Mouse (Mus musculus) brain, adult 2 months (tissue): Measurements from ENCODE around the gene Scaf1.
"Not testable (repeated sequence)": the region's sequence is repeated elsewhere in the genome, so short reads cannot be mapped to it uniquely, and the experiment has no call there.

Experiments used
- DNase-seq: peaks from one replicate; pipeline ENCODE4 v3.0.0; 2011; ENCODE audit warnings: low read depth, low spot score

The Scaf1 gene

DNA sequence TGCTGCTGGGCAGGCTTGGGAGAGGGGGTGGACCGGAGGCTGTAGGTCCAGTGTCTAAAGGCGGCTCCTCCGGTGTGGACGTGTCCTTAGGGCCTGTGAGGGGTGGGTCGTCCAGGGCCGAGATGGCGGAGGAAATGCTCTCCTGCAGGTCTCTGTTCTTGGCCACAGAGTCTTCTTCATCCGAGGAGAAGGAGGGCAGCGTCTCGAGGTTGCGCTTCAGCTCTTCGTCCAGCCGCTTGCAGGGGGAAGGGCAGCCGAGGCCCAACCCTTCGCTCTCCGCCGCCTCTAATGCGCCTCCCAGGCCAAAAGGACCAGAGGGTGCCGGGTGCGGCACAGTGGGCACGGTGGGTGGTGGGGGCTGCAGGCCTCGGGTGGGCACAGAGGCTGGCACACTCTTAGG lies 29.6 kb upstream of the Scaf1 start:
- no peak for DNase-seq

DNA sequence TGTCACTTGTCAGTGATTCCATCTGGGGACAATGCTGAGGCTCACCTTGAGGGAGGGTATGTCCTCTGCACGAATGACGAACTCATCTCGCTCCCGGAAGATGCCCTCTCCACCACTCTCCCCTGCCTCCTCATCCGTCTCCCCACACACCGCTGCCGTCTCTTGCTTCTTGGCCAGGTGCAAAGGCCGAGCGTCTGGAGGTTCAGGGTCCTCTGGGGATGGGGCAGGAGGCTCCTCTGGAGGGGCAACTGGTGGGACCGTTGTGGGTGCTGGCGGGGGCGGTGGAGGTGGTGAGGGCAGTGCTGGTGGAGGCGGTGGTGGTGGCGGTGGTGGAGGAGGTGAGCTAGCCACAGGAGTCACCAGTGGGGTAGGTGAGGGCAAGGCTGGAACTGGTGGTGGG lies 27.1 kb upstream of the Scaf1 start:
- no peak for DNase-seq

DNA sequence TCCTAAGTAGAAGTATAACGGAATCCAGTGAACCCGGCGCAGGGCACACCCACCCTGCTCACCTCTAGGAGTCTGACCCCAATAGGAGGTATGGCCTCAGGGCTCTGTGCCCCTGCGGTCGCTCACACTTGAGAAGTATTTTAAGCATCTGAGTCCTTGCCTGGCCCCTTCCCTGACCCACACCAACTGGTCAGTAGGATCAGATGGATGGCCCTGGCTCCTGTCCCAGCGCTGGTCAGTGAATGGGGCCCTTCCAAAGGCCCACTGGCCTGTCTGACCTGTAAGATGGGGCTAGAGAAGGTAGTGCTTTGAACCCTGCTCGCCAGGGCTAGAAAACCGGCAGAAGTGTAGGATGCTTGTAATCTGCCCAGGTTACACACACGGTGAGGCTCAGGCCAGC lies 24.7 kb upstream of the Scaf1 start:
- DNase-seq: no peak

DNA sequence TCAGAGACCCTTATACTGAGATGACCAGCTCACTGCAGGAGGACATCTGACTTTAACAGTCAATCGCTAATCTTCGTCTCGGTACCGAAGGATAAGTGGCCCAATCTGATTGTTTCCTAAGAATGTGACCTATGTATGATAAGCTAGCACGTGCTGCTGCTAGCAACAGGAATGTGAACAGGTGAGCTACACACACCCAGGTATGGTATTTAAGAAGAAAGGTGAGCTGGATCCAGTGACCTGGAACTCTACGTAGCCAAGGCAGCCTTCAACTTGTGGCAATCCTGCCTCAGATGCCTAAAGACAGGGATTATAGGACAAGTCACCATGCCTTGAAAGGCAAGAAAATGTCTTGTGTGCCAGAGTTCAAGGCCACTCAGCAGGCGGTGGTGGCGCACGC lies 22.2 kb upstream of the Scaf1 start:
- DNase-seq: no peak

DNA sequence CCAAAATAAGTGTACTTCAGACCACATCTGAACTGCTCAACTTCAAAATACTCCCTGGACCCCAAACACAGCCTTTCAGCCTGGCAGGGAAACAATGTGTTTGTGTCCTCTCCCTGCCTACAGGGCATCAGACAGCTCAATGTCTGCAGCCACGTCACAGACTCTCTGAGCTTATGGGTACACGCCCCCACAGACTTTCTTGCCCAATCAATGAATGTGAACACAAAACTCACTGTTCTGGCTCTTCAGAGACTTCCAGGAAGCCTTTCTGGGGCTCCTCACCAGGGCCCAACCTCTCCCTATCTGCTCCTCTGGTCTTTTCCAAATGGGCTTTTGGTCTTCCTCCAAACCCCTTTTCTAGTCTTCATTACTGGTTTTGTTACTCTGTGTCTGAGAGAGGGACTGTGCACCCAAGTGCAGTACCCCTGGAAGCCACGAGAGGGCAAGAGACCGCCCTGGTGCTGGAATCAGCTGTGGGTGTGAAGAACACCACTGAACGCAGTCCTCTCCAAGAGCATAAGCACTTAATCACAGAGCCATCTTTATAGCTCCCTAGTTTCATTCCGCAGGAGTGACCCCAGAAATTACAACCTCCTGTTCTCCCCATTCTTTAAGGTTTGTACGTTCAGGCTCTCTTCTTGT lies 21.7 kb upstream of the Scaf1 start:
- DNase-seq: peak; percentile 46

DNA sequence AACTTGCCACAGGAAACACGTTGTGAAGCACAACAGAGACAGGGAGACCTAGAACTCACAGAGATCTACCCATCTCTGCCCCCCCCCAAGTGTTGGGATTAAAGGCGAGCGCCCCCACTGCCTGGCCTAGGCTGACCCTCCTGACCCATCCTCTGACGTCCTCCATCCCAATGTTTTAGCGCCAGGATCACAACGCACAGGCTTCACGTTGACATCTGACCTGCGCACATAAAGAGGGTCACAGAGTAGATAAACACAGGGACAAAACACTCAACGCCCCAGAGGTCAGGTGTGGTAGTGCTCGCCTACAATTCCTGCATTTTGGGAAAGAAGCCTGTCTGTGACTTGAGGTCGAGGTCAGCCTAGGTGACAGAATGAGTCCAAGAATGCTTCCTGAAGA lies 20.5 kb upstream of the Scaf1 start:
- DNase-seq: no peak

DNA sequence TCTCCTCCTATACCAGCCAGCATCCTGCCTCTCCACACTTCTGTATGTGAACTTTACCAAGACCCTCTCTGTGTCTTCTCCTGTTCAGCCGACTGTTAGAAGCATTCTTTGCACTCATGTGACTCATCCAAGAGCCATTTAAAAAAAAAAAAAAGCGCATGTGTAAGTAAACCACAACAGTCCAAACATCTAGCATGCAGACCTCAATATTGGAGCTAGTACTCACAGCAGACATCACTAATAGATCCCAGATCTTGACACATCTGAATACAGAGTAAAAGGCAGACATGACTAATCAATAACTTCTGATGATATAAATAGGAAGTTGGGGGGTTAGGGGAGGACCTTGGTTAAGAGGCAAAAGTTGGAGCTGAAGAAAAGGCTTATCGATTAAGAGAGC lies 19.5 kb upstream of the Scaf1 start:
- no peak for DNase-seq

DNA sequence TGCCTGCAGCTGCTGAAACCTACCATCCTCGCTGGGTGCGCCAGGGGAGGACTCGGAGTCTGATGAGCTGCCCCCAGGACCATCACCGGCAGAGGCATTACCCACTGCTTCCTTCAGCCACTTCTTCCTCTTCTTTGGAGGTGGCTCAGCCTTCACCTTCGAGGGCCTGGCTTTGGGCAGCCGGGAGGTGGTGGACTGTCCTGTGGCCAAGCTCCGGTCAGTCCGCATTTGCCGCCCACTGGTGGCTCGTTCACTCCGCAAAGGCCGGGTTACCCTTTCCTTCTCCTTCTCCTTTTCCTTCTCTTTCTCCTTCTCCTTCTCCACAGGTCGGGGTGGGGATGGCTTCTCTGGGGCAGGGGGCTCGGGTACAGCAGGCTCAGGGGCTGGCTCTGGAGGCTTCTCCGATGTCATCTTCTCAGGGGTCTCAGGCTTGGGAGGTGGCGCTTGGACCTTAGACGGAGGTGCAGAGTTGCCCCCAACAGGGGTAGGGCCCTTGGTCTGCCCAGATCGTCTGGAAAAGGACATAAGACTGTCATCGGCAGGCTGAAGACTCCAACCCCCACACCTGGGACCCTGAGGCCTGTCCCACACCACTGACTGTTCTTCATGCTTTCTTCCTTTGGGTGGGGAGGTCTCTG lies 17.7 kb upstream of the Scaf1 start:
- DNase-seq: no peak

DNA sequence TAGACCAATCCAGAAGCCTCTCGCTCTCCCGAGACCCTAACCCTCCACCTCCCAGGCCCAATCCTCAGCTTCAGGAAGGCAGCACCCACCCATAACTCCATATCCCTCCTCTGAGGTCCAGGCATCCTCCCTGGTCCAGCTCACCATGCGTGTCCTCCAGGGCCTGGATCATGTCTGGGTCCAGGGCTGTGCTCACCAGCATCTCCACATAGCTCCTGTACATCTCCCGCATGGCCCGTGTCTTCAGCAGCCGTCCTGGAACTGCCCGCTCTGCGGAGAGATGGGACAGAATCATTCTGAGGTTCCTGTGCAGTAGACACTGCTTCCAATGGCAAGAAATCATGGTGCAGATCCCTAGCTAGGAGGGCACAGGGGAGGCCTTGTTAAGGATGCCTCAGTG lies 14.7 kb upstream of the Scaf1 start:
- no peak for DNase-seq

DNA sequence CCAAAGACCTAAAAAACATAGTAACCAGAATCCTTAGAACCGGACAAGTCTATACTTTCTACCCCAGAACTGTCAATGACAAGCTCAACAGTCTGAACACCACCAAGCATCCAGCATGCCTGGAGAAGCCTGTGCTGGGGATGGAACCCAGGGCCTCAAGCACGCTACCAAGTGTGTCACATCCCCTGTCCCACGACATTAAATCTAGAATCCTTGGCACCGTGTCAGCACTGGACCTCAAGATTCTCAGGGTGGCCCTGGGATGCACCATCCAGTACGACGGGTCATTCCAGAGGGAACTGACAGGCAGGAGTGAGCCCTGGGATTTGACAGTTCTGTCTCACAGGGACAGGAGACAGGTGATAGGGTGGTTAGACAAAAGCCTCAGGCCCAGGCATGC lies 13.8 kb upstream of the Scaf1 start:
- no peak for DNase-seq

DNA sequence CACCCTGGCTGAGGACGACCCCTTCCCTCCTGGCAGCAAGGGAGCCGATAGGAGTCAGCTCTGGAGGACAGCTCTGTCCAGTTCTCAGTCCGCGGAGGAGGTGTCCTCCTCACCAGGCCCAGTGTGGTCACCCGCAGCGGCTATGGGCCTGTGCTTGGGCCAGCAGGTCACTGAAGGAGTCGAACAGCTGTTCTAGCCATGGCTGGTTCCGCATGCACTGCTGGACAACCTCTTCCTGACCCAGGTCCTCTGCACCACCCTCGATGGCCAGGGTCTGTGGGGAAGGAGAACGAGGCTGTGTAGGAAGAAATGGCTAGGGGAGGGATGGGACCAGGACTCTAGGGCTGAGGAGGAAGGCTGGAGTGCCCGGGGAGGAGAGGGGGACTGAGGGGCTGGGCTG lies 12.2 kb upstream of the Scaf1 start:
- no peak for DNase-seq

DNA sequence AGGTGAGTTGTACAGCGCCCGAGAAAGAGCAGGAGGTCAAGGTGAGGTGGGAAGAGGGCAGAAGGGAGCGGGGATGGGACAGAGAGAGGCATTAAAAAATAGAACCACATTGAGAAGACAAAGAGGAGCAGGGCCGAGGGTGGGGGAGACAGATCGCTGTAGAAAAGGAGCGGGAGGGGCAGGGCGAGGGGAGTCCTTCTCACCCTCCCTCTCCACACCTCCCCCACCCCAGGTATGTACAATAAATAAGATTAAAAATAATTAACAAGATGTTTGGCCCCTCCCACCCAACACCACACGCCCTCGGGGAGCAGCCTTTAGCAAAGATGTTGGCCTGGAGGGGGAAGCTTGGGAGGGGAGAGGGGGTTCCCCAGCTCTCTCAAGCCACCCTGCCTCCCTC lies 11.6 kb upstream of the Scaf1 start:
- no peak for DNase-seq

DNA sequence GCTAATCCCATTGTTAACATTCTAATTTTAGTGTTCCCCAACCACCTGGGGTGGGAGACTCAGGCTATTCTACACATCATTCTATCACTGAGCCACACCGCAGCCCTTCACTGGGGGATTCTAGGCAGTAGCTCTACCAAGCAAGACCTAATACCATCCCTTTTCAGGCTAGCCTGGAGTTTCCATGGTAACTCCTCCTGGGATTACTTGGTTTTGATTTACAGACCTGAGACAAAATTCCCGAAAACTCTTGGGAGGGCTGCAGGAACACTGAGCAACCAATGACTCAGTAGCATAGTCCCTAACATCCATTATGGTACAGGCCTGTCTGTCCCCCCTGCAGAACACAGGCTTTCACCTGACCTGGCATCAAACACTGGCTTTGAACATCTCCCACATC lies 10.1 kb upstream of the Scaf1 start:
- peak; percentile 43 for DNase-seq

DNA sequence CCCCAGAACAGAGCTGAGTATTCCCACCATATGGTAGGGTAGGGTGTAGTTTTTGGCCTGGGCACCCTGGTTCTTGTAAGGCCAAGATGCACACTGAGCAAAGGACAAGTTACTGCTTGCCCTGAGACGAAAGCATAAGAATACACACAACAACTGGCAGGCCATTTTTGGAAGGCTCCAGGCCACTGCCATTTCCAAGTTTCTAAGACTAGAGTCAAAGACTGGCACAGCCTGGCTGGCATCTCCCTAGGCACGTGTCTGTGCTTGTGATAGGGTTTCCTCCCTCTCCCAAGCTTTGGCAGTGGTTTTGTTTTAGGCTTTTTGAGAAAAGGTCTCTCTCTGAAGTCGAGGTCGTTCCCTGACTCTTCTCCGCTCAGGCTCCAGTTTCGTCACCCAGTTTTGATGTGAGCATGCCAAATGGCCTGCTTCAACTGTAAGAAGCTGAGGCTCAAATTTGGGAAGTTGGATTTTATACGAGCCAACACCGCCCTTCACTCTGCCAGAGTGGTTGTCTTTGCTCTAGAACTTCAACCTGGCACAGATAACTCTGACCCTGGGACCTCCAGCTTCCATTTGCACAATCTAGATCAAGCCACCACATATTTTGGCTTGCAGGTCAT lies 9.5 kb upstream of the Scaf1 start:
- peak; percentile 35 for DNase-seq

DNA sequence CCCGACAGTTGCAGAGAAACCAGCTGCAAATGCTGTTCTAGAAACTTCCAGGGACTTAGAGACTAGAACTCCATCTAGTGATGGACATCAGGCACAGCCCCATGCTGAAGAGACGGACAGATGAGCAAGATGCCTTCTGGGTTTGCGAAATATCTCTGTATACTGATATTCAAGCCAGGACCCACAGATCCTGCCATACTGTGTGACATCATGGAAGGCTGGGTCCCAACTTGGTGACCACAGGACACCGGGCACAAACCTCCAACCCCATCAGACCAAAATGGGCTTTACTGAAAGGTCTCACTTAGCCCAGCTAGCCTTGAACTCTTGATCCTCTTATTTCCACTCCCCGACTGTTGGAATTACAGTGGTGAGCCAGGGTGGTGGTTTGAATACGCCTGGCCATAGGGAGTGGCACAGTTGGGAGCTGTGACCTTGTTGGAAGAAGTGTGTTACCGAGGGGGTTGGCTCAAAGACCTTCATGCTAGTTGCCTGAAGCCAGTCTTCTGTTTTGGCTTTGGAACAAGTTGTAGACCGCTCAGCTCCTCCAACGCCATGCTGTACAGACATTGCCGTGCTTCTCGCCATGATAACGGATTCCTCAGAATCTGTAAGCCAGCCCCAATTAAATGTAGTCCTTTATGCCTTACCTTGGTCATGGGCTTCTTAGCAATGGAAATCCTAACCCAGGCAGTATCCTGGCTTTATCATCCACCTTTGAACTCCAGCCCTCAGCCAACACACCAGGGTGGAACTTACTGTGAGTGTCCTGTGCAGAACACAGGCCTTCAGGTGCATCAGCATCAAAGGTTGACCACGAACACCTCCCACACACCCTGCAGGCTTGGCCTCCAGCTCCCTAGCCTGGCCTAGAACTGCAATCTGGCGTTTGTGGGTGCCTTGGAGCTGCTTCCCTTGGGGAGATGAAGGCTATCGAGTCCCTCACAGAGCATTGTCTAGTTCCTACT lies 8.4 kb upstream of the Scaf1 start:
- DNase-seq: no peak

DNA sequence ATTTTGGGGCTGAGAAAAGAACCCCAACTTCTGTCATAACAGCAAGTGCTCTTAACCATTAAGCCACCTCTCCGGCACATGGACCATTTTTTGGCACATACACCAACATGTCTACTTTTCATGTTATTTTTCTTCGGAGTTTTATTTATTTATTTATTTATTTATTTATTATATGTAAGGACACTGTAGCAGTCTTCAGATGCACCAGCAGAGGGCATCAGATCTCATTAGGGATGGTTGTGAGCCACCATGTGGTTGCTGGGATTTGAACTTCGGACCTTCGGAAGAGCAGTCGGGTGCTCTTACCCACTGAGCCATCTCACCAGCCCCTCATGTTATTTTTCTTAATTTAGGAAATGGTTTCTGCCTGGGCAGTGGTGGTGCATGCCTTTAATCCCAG lies 7.5 kb upstream of the Scaf1 start:
- DNase-seq: not testable (repeated sequence)

DNA sequence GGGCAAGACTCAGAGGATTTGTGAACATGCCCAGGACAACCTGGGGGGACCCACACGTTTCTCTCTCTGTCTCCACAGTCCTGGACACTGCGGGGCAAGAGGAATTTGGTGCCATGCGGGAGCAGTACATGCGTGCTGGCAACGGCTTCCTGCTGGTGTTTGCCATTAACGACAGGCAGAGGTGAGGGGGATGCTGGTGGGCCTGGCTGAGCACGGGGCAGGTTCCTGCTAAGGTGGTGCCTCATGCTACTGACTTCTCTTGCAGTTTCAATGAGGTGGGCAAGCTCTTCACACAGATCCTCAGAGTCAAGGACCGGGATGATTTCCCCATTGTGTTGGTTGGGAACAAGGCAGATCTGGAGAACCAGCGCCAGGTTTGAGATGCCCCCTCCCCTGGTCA lies 4.1 kb upstream of the Scaf1 start:
- no peak for DNase-seq

DNA sequence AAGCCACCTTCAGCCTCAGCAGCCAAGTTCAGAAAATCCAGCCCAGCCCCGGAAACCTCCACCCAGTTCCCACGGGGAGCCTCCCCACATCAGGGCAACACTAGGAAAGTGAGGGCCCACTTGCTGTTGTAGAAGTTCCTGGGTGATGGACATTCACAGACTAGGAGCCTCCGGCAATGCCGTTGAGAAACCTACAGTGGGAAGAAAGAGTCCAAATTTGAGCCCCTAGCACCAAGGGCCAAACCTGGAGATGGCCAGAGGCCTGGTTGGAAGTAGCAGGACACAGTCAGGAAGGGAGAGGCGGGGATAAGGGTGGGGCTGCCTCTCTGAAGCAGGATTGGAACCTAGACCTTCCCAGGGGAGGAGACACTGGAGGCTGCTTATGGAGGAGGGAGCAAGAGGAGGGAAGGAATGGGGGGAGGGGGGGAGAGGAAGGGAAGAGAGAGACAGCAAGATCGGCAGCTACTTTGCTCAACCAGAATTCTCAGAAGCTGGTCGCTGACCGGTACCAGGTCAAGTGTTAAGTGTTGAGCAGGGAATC lies 2.9 kb upstream of the Scaf1 start:
- peak; percentile 77 for DNase-seq

DNA sequence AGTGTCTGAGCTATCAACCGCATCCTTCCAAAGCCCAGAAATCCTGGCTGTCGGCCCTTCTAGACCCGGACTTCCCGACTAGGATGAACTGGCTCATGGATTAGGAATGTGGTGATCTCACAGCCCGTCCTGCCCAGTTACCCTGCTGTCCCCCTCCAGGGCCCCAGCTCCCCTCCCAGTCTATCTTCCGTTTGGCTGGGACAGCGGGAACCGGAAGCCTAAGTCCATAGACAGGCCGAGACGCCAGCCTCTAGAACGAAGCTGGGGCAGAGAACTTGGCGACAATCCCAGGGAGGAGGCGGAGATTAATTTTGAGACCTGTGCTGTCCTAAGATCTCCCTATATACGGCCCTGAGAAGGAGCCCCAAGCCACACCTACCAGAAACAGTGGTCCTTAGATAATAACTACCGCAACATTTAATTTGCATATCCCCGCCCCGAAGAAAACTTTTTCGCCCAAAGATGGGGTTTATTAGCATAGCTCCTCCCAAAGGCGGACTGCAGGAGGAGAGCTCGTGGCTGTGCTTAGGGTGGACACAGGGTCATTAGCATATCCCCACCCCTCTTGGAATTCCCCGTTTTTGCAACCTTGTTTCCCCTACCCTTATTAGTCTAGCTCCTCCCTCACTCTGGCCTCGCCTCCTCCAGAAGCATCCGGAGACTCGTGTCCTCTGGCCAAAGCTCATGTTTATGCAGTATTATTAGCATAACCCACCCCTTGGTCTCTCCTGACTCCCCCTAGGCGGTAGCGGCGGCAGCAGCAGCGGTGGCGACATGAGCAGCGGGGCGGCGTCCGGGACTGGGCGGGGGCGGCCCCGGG lies 1.3 kb upstream of the Scaf1 start, which contains the start of gene Rras:
Rras (plus strand) TSS at position 720 of the 820 bp plus-strand sequence.
- peak; percentile 98 for DNase-seq

DNA sequence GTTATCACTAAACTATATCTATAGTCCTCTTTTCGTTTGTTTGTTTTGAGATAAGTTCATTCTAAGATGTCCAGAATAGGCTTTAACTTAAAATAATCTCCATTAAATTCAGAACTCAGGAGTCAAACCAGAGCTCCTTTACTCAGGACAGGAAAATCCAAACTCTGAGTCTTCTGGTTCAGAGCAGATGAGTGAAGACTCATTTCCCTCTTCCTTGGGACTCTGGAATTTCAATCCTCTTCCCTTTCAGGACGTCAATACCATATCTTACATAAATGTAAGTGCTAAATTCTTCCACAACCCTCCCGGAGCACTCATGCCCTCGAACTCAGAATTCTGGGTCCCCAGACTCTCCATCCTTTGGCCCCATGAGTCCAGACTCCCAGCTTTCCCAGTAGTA lies 598 bp upstream of the Scaf1 start:
- no peak for DNase-seq

DNA sequence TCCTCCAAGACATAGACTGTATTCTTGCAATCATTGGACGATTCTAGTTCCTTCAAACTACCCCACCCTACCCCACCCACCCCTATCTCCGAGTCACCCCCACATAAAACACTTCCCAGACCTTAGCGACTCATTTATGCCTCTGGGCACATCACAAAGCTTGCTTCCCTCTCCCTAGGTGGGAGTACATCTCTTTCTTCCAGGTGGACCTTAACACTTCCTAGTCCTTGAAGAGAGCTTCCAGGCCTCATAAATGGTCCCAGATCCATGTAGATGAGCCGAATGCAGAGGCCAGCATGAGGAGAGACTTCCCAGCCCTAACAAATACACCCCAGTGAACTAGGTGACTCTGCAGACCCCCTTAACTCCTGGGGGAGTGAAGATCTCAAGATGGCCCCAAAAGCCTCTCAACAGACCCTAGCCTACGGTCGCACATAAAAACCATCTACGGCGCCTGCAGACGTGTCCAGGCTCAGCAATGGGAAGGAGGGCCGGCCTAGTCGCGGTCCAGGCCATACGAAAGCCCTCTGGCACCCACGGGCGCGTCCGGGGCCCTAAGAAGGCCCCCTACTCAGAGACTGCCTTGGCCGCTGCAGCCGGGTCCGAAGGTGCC lies 713 bp downstream of the Scaf1 start:
- no peak for DNase-seq
